19 mouse cellular contexts compared by ENCODE assay signal in genomic region chr12:108480704-108481365, GRCm38 (mm10).
DNase-seq lines count a peak whose midpoint lies in the region; ATAC-seq and TF ChIP-seq lines count a peak whose summit lies in the region.
"Had no signal": no experiment of that assay in that cellular context is flagged by ENCODE, and none has a peak within 500 bp of the region (broad histone marks: within the 10 kb centered on the region; RNA-seq: fewer than 3 reads in every experiment).

No protein-coding gene starts in this region.

- DNase-seq in neural tube, embryonic 10.5 days (ENCODE audit: extremely low spot score, low spot score): no peak
- DNase-seq in retina, postnatal 1 day: peak; percentile 89
- DNase-seq in lung, adult 2 months: no peak
- DNase-seq: adrenal gland, postnatal 25 days; cerebellum, adult 11-12 months; cerebellum, postnatal 25 days; heart, postnatal 4 days; kidney, adult 9 months; kidney, postnatal 36 days; lung, postnatal 10 days had no signal

- ATAC-seq in forebrain, embryonic 12.5 days (ENCODE audit: low FRiP score): peak; percentile 22; the same call in 1 of the 2 replicates
- ATAC-seq in forebrain, embryonic 16.5 days: no peak
- peak; percentile 45 for ATAC-seq in neural tube, embryonic 12.5 days (ENCODE audit: low FRiP score, low read depth)
- ATAC-seq in midbrain, embryonic 12.5 days (ENCODE audit: low FRiP score, low read depth): peak; percentile 67
- ATAC-seq in heart, embryonic 11.5 days (replicated peaks; ENCODE audit: insufficient number of reproducible peaks, low FRiP score, low TSS enrichment): no peak
- ATAC-seq: intestine, embryonic 15.5 days had no signal

- peaks cover 45% of the 10 kb centered on the region for H3K4me1 ChIP-seq in forebrain, embryonic 12.5 days
- H3K4me1 ChIP-seq in forebrain, embryonic 16.5 days (replicated peaks; ENCODE audit: control insufficient read depth, insufficient read depth, low read length): peaks cover 19% of the 10 kb centered on the region
- peaks cover 42% of the 10 kb centered on the region for H3K4me1 ChIP-seq in neural tube, embryonic 12.5 days
- peaks cover 49% of the 10 kb centered on the region for H3K4me1 ChIP-seq in midbrain, embryonic 12.5 days
- no peaks in the 10 kb centered on the region for H3K4me1 ChIP-seq in lung, adult 2 months (ENCODE audit: control insufficient read depth, insufficient read depth, low read length)
- peaks cover 13% of the 10 kb centered on the region for H3K4me1 ChIP-seq in heart, embryonic 11.5 days (ENCODE audit: control insufficient read depth, insufficient read depth, low read length)
- H3K4me1 ChIP-seq: intestine, embryonic 15.5 days had no signal

- no peak for TF ChIP-seq CTCF in lung, adult 2 months (IDR thresholded peaks at IDR 0.05; ENCODE audit: insufficient read depth, low read length)

- H3K4me3 ChIP-seq in forebrain, embryonic 12.5 days (replicated peaks): no peak overlapping the region
- H3K4me3 ChIP-seq in forebrain, embryonic 16.5 days (replicated peaks; ENCODE audit: low read length): no peak overlapping the region
- H3K4me3 ChIP-seq in neural tube, embryonic 12.5 days: no peak overlapping the region
- no peak overlapping the region for H3K4me3 ChIP-seq in midbrain, embryonic 12.5 days
- H3K4me3 ChIP-seq in lung, adult 2 months (replicated peaks; ENCODE audit: extremely low read depth, low read depth, low read length): no peak overlapping the region
- no peak overlapping the region for H3K4me3 ChIP-seq in heart, embryonic 11.5 days (ENCODE audit: low read depth, low read length)
- H3K4me3 ChIP-seq: heart, embryonic 12.5 days; intestine, embryonic 15.5 days; limb, embryonic 15.5 days had no signal

- 0 out of 2 replicates have a peak, but pooled peaks cover 3% of the 10 kb centered on the region for H3K9me3 ChIP-seq in forebrain, embryonic 12.5 days
- no peaks in the 10 kb centered on the region for H3K9me3 ChIP-seq in forebrain, embryonic 16.5 days (ENCODE audit: control insufficient read depth, low read length)
- no peaks in the 10 kb centered on the region for H3K9me3 ChIP-seq in neural tube, embryonic 12.5 days
- no peaks in the 10 kb centered on the region for H3K9me3 ChIP-seq in midbrain, embryonic 12.5 days
- no peaks in the 10 kb centered on the region for H3K9me3 ChIP-seq in heart, embryonic 11.5 days (replicated peaks; ENCODE audit: control insufficient read depth, low read length)
- H3K9me3 ChIP-seq: heart, embryonic 12.5 days; intestine, embryonic 15.5 days; limb, embryonic 15.5 days had no signal

- peaks cover 9% of the 10 kb centered on the region for H3K36me3 ChIP-seq in forebrain, embryonic 12.5 days (replicated peaks)
- H3K36me3 ChIP-seq in forebrain, embryonic 16.5 days (ENCODE audit: control insufficient read depth, insufficient read depth): peaks cover 8% of the 10 kb centered on the region
- no peaks in the 10 kb centered on the region; the same call in 1 of the 2 replicates for H3K36me3 ChIP-seq in neural tube, embryonic 12.5 days
- 0 out of 2 replicates have a peak, but pooled peaks cover 9% of the 10 kb centered on the region for H3K36me3 ChIP-seq in midbrain, embryonic 12.5 days
- H3K36me3 ChIP-seq in heart, embryonic 11.5 days (ENCODE audit: control insufficient read depth, insufficient read depth, low read length): no peaks in the 10 kb centered on the region
- H3K36me3 ChIP-seq: intestine, embryonic 15.5 days; limb, embryonic 15.5 days had no signal

- H3K27me3 ChIP-seq in forebrain, embryonic 12.5 days: no peaks in the 10 kb centered on the region
- no peaks in the 10 kb centered on the region for H3K27me3 ChIP-seq in forebrain, embryonic 16.5 days (replicated peaks; ENCODE audit: control insufficient read depth, insufficient read depth, low read length)
- H3K27me3 ChIP-seq in neural tube, embryonic 12.5 days (replicated peaks): no peaks in the 10 kb centered on the region
- peaks cover 3% of the 10 kb centered on the region; the same call in 1 of the 2 replicates for H3K27me3 ChIP-seq in midbrain, embryonic 12.5 days
- H3K27me3 ChIP-seq in heart, embryonic 11.5 days (ENCODE audit: control insufficient read depth, insufficient read depth, low read length): no peaks in the 10 kb centered on the region
- H3K27me3 ChIP-seq: heart, embryonic 12.5 days; intestine, embryonic 15.5 days; limb, embryonic 15.5 days had no signal

- H3K4me2 ChIP-seq in forebrain, embryonic 12.5 days: peak overlapping the region; percentile 25
- no peak overlapping the region for H3K4me2 ChIP-seq in forebrain, embryonic 16.5 days (ENCODE audit: low read length)
- peak overlapping the region; percentile 4; the same call in 1 of the 2 replicates for H3K4me2 ChIP-seq in neural tube, embryonic 12.5 days (replicated peaks)
- H3K4me2 ChIP-seq in midbrain, embryonic 12.5 days (replicated peaks): peak overlapping the region; percentile 21
- no peak overlapping the region for H3K4me2 ChIP-seq in heart, embryonic 11.5 days
- H3K4me2 ChIP-seq: heart, embryonic 12.5 days; intestine, embryonic 15.5 days; limb, embryonic 15.5 days had no signal

- WGBS in forebrain, embryonic 12.5 days: 2% methylated on average over 9 of the region's 9 CpGs
- 3% methylated on average over 9 of the region's 9 CpGs for WGBS in forebrain, embryonic 16.5 days
- WGBS in neural tube, embryonic 12.5 days: 8% methylated on average over 9 of the region's 9 CpGs
- 3% methylated on average over 9 of the region's 9 CpGs for WGBS in midbrain, embryonic 12.5 days
- WGBS in lung, adult 2 months: 41% methylated on average over 9 of the region's 9 CpGs
- WGBS in heart, embryonic 11.5 days (ENCODE audit: insufficient replicate concordance): 37% methylated on average over 9 of the region's 9 CpGs

- H3K9ac ChIP-seq in forebrain, embryonic 12.5 days: 0 out of 2 replicates have a peak overlapping the region, but pooled peaks have one; percentile 4
- no peak overlapping the region for H3K9ac ChIP-seq in forebrain, embryonic 16.5 days (replicated peaks; ENCODE audit: low read depth, low read length)
- no peak overlapping the region for H3K9ac ChIP-seq in neural tube, embryonic 12.5 days
- no peak overlapping the region for H3K9ac ChIP-seq in midbrain, embryonic 12.5 days (replicated peaks)
- H3K9ac ChIP-seq in heart, embryonic 11.5 days (ENCODE audit: low read depth, low read length): no peak overlapping the region
- H3K9ac ChIP-seq: heart, embryonic 12.5 days; intestine, embryonic 15.5 days; limb, embryonic 15.5 days had no signal

- peak overlapping the region; percentile 68 for H3K27ac ChIP-seq in forebrain, embryonic 12.5 days
- no peak overlapping the region for H3K27ac ChIP-seq in forebrain, embryonic 16.5 days (ENCODE audit: low read length)
- no peak overlapping the region for H3K27ac ChIP-seq in neural tube, embryonic 12.5 days
- H3K27ac ChIP-seq in midbrain, embryonic 12.5 days (replicated peaks): peak overlapping the region; percentile 64
- H3K27ac ChIP-seq in heart, embryonic 11.5 days (ENCODE audit: low read depth, low read length): no peak overlapping the region
- H3K27ac ChIP-seq: intestine, embryonic 15.5 days; limb, embryonic 15.5 days; stomach, postnatal 0 days had no signal

- TF ChIP-seq POLR2A in lung, adult 2 months (IDR thresholded peaks at IDR 0.05; ENCODE audit: borderline replicate concordance, extremely low read depth, low read depth, low read length): no peak

Comparison
In these comparisons a context has a peak if more than half of its experiments do, and no peak if none do; other contexts are left out.
1. ATAC-seq: peak in forebrain, embryonic 12.5 days (single experiment), neural tube, embryonic 12.5 days (single experiment) and midbrain, embryonic 12.5 days (single experiment); none in forebrain, embryonic 16.5 days (single experiment) and heart, embryonic 11.5 days (single experiment).
2. H3K27ac ChIP-seq: peak in forebrain, embryonic 12.5 days (single experiment) and midbrain, embryonic 12.5 days (single experiment); none in forebrain, embryonic 16.5 days (single experiment), neural tube, embryonic 12.5 days (single experiment) and heart, embryonic 11.5 days (single experiment).
3. H3K4me2 ChIP-seq: peak in forebrain, embryonic 12.5 days (single experiment), neural tube, embryonic 12.5 days (single experiment) and midbrain, embryonic 12.5 days (single experiment); none in forebrain, embryonic 16.5 days (single experiment) and heart, embryonic 11.5 days (single experiment).